Mouse (Mus musculus) layer of hippocampus, adult 9-10 months (tissue): ENCODE data around the gene Bmf.

Source experiments
- DNase-seq: peaks from one replicate; pipeline ENCODE4 v3.0.0; 2022; ENCODE audit warnings: low spot score

Gene Bmf

GRCm38 (mm10) chr2:118479550-118479909 lies 70.0 kb downstream of the Bmf start, which contains the start of gene Srp14:
Gene Srp14 (minus strand): TSS chr2:118479711.
- peak; percentile 71 for DNase-seq

GRCm38 (mm10) chr2:118478833-118479549 lies 70.5 kb downstream of the Bmf start:
- no peak for DNase-seq
